Mouse (Mus musculus): ENCODE results near the gene Kif6.

Gene Kif6

GRCm38 (mm10) chr17:49668296-49668695 is 53.4 kb downstream of the Kif6 start:
- DNase-seq, result no peak

- DNase-seq, result no peak
These were observed 57.0 kb downstream of the Kif6 start for GRCm38 (mm10) chr17:49671921-49672339.

GRCm38 (mm10) chr17:49672421-49672820 is 57.5 kb downstream of the Kif6 start:
- no peak for DNase-seq

- no peak for DNase-seq
These were observed 60.7 kb downstream of the Kif6 start for GRCm38 (mm10) chr17:49675629-49676028.

GRCm38 (mm10) chr17:49681410-49681809 is 66.5 kb downstream of the Kif6 start:
- DNase-seq, result no peak

GRCm38 (mm10) chr17:49684146-49684545 is 69.2 kb downstream of the Kif6 start:
- no peak for DNase-seq

- DNase-seq, result no peak
These were observed 75.9 kb downstream of the Kif6 start for GRCm38 (mm10) chr17:49690607-49691454.

- DNase-seq, result no peak
These were observed 76.5 kb downstream of the Kif6 start for GRCm38 (mm10) chr17:49691455-49691805.

GRCm38 (mm10) chr17:49693206-49693605 is 78.3 kb downstream of the Kif6 start:
- no peak for DNase-seq

- no peak for DNase-seq
These were observed 82.3 kb downstream of the Kif6 start for GRCm38 (mm10) chr17:49697220-49697619.

- no peak for DNase-seq
These were observed 88.7 kb downstream of the Kif6 start for GRCm38 (mm10) chr17:49703492-49704249.

GRCm38 (mm10) chr17:49709192-49709591 is 94.3 kb downstream of the Kif6 start:
- DNase-seq, result no peak

GRCm38 (mm10) chr17:49710101-49710630 is 95.2 kb downstream of the Kif6 start:
- DNase-seq, result no peak

GRCm38 (mm10) chr17:49726206-49726605 is 111.3 kb downstream of the Kif6 start:
- no peak for DNase-seq

GRCm38 (mm10) chr17:49726976-49727375 is 112.0 kb downstream of the Kif6 start:
- no peak for DNase-seq

- no peak for DNase-seq
These were observed 112.6 kb downstream of the Kif6 start for GRCm38 (mm10) chr17:49727428-49728045.

- DNase-seq, result no peak
These were observed 114.9 kb downstream of the Kif6 start for GRCm38 (mm10) chr17:49729856-49730255.

- DNase-seq, result no peak
These were observed 117.8 kb downstream of the Kif6 start for GRCm38 (mm10) chr17:49732706-49733105.

- no peak for DNase-seq
These were observed 119.1 kb downstream of the Kif6 start for GRCm38 (mm10) chr17:49734079-49734478.

- DNase-seq, result no peak
These were observed 119.8 kb downstream of the Kif6 start for GRCm38 (mm10) chr17:49734776-49735175.

GRCm38 (mm10) chr17:49736364-49736763 is 121.4 kb downstream of the Kif6 start:
- DNase-seq, result no peak

GRCm38 (mm10) chr17:49737217-49737774 is 122.4 kb downstream of the Kif6 start:
- DNase-seq, result no peak

- no peak for DNase-seq
These were observed 123.4 kb downstream of the Kif6 start for GRCm38 (mm10) chr17:49738351-49738750.

Data from thymus, postnatal 4 days (tissue).